Mouse (Mus musculus) forebrain, embryonic 16.5 days (tissue): ENCODE measurements at regions not wholly inside any gene's neighbourhood (a gene's known extent, or its start where the extent isn't known, plus 50 kb on each side); places are given as distances from the start of the nearest gene placed in this dataset.

Source experiments
- ATAC-seq: fragments of 200-750 bp; cut with Nextera tagmentation; 2 replicates; pipeline ENCODE4 v1.8.0; 2017; ENCODE audit warnings: mild to moderate bottlenecking, moderate library complexity
- H3K27ac ChIP-seq: fragments of 300-500 bp; sonication (generic); 2 replicates; pipeline ENCODE4 v1.5.1; 2014; ENCODE audit warnings: low read length, control low read depth
- H3K27me3 ChIP-seq: fragments of 300-500 bp; sonication (generic); replicated peaks from 2 replicates; pipeline ENCODE4 v1.6.1; 2014; ENCODE audit warnings: low read length; ENCODE audit not compliant: control insufficient read depth, insufficient read depth
- H3K36me3 ChIP-seq: fragments of 300-500 bp; sonication (generic); 2 replicates; pipeline ENCODE4 v1.6.1; 2014; ENCODE audit not compliant: control insufficient read depth, insufficient read depth
- H3K4me1 ChIP-seq: fragments of 300-500 bp; sonication (generic); replicated peaks from 2 replicates; pipeline ENCODE4 v1.6.1; 2014; ENCODE audit warnings: low read length; ENCODE audit not compliant: control insufficient read depth, insufficient read depth
- H3K4me2 ChIP-seq: fragments of 300-500 bp; sonication (generic); 2 replicates; pipeline ENCODE4 v1.6.1; 2014; ENCODE audit warnings: mild to moderate bottlenecking, low read length, control low read depth
- H3K4me3 ChIP-seq: fragments of 300-500 bp; sonication (generic); replicated peaks from 2 replicates; pipeline ENCODE4 v1.5.1; 2014; ENCODE audit warnings: mild to moderate bottlenecking, low read length, control low read depth
- H3K9ac ChIP-seq: fragments of 300-500 bp; sonication (generic); replicated peaks from 2 replicates; pipeline ENCODE4 v1.6.1; 2014; ENCODE audit warnings: low read depth, low read length, control low read depth
- H3K9me3 ChIP-seq: fragments of 300-500 bp; sonication (generic); 2 replicates; pipeline ENCODE4 v1.6.1; 2016; ENCODE audit warnings: low read length; ENCODE audit not compliant: control insufficient read depth
- WGBS: fragments of 180-500 bp; shearing (Covaris S2); extraction: QIAGEN DNeasy Blood & Tissue Kit; methylation state at CpG from one replicate; pipeline ENCODE4 v1.1.7; 2014; 5-methylcytosine and 5-hydroxymethylcytosine counted together

DNA sequence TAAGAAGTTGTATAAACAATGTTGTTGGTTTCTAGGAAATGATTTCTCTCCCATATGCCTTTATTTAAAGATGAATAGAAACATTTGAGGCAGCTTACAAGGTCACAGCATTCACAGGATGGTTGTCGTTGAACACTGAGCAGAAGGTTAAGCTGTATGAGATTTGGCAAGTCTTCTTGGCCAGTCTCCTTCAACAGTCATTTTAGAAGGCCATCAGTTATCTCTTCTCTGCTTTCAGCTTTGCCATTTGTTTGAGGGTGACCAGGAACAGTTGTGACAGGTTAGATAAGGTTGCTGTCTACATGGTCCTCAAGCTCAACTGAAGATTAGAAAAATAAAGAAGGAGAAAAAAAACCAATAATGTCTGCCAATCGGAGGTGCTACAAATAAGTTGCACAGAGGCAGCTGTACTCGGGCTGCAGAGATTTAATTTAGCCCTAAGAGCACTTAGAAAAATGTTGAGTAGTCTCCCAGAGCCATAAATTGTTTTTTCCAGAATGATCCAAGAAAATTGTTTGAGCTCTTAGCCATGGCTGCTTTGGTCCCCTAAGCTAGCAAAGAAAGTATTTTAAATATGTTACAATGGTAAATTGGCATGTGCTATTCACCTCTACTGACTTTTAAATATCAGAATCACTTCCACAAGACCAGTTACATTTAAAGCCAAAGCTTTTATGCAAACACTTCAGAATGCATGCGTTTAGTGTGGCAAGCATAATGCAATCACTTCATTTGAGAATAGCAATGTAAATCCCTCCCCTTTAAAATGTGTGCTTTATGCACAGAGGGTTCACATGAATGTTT is 1025.6 kb downstream of the Diaph3 start:
- no peak overlapping the region for H3K9ac ChIP-seq
- no peak overlapping the region for H3K4me3 ChIP-seq
- H3K4me2 ChIP-seq = no peak overlapping the region
- no peaks in the 10 kb centered on the region for H3K9me3 ChIP-seq
- 37% methylated on average over 4 of the region's 4 CpGs for WGBS
- ATAC-seq = no peak
- H3K27ac ChIP-seq = no peak overlapping the region
- H3K36me3 ChIP-seq = no peaks in the 10 kb centered on the region
- H3K27me3 ChIP-seq = no peaks in the 10 kb centered on the region
- no peaks in the 10 kb centered on the region for H3K4me1 ChIP-seq

DNA sequence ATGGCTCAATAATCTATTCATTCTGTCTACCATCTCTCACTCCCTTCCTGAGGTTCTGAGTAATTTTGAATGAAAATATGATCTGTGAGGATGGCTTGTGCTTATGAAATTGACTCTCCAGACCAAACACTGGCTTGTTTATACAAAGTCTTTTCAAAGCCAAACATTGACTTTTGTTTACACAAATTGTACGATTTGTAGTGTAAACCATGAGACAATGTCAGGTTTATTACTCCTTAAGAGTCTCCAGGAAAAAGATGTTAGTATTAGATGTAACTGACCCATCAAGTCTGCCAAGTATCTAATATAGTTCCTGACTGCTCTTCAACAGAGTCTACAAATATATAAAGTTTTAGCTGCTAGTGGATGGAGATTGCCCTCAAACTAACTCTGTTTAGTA is 1039.5 kb downstream of the Diaph3 start:
- Histone ChIP-seq H3K27ac (no peak overlapping the region), H3K4me2 (no peak overlapping the region), H3K4me1 (no peaks in the 10 kb centered on the region), H3K4me3 (no peak overlapping the region), H3K36me3 (no peaks in the 10 kb centered on the region), H3K9ac (no peak overlapping the region), H3K9me3 (no peaks in the 10 kb centered on the region), H3K27me3 (no peaks in the 10 kb centered on the region)
- ATAC-seq = no peak
- 83% methylated on average over 1 of the region's 1 CpGs for WGBS

DNA sequence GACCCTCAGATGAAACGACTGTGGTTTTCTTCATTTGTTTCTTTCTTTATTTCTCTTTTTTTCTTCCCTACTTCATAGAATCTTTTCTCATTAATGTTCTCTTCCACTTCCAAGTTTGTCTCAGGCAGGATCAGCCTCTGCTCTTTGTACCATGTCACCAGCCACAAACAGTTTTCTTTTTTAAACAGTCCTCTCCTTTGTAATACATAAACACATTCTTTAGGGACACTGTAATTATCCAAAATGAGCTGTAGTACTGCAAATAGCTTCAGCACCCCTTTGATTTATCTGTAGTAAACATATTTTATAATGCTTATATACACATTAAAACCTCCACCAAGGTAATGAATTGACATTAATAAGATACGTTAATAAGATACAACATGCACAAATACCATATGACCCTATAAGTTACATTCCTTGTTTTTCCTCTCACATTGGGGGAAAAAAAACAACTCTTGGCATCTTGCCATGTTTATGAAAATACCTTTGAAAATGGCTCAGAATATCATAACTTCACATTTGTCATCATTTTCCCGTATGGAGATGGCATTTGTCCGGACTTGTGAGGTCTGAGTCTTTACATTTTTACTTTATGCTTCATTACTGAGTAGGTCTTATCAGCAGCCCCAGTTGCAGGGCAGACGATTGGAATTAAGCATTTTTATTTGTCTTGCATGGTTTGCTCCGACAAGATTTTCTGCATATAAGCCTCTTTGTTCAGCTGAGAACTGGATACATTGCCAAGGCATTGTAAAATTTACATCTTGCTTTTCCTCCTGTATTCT is 1070.5 kb downstream of the Diaph3 start:
- Histone ChIP-seq H3K27ac (no peak overlapping the region), H3K4me3 (no peak overlapping the region), H3K4me2 (no peak overlapping the region), H3K9me3 (no peaks in the 10 kb centered on the region), H3K27me3 (no peaks in the 10 kb centered on the region), H3K4me1 (0 out of 2 replicates have a peak, but pooled peaks cover 2% of the 10 kb centered on the region), H3K9ac (no peak overlapping the region), H3K36me3 (no peaks in the 10 kb centered on the region)
- no peak for ATAC-seq
- 48% methylated on average over 6 of the region's 6 CpGs for WGBS

GRCm38 (mm10) chr14:86069329-86069728 is 1071.7 kb downstream of the Diaph3 start:
- Histone ChIP-seq H3K9me3 (no peaks in the 10 kb centered on the region), H3K9ac (no peak overlapping the region), H3K4me2 (no peak overlapping the region), H3K27me3 (no peaks in the 10 kb centered on the region), H3K27ac (no peak overlapping the region), H3K4me3 (no peak overlapping the region), H3K4me1 (0 out of 2 replicates have a peak, but pooled peaks cover 2% of the 10 kb centered on the region), H3K36me3 (no peaks in the 10 kb centered on the region)
- 44% methylated on average over 1 of the region's 1 CpGs for WGBS
- ATAC-seq = no peak

DNA sequence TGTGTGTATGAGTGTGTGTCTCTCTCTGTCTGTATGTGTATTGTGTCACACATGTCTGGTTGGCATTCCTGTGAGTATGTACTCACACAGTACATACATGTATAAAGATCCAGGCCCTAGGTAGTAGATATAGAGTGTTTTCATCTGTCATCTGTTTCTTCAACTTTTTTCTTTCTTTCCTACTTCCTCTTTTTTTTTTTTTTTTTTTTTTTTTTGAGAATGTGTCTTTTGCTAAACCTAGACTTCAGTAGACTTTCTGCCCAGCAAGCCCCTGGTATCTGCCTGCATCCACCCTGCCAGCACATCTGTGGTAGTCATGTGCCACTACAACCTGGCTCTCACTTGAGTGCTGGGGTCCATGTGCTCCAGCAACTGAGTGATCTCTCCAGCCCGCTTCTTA is 1073.3 kb downstream of the Diaph3 start:
- Histone ChIP-seq H3K9ac (no peak overlapping the region), H3K4me3 (no peak overlapping the region), H3K27me3 (no peaks in the 10 kb centered on the region), H3K4me2 (no peak overlapping the region), H3K4me1 (peaks cover 8% of the 10 kb centered on the region), H3K36me3 (no peaks in the 10 kb centered on the region), H3K9me3 (no peaks in the 10 kb centered on the region), H3K27ac (no peak overlapping the region)
- 94% methylated on average over 1 of the region's 1 CpGs for WGBS
- ATAC-seq = no peak

DNA sequence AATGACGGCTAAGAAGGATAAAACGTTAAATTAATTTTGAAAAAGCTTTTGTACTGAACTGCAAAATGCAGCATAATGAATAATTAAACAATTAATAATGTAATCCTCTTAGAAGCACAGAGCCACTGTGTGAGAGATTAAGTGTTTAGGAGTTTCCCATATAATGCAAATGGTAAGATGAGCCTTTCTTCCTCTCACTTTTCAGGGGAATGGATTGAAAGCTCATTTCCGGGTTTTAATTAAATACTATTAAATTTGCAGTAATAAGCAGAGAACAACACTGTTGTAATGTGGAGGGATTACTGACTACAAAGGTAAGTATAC is 1077.5 kb downstream of the Diaph3 start:
- Histone ChIP-seq H3K27me3 (no peaks in the 10 kb centered on the region), H3K27ac (no peak overlapping the region), H3K9me3 (no peaks in the 10 kb centered on the region), H3K4me2 (no peak overlapping the region), H3K4me3 (no peak overlapping the region), H3K36me3 (no peaks in the 10 kb centered on the region), H3K9ac (no peak overlapping the region), H3K4me1 (peaks cover 7% of the 10 kb centered on the region)
- 9% methylated on average over 3 of the region's 3 CpGs for WGBS
- ATAC-seq = no peak

DNA sequence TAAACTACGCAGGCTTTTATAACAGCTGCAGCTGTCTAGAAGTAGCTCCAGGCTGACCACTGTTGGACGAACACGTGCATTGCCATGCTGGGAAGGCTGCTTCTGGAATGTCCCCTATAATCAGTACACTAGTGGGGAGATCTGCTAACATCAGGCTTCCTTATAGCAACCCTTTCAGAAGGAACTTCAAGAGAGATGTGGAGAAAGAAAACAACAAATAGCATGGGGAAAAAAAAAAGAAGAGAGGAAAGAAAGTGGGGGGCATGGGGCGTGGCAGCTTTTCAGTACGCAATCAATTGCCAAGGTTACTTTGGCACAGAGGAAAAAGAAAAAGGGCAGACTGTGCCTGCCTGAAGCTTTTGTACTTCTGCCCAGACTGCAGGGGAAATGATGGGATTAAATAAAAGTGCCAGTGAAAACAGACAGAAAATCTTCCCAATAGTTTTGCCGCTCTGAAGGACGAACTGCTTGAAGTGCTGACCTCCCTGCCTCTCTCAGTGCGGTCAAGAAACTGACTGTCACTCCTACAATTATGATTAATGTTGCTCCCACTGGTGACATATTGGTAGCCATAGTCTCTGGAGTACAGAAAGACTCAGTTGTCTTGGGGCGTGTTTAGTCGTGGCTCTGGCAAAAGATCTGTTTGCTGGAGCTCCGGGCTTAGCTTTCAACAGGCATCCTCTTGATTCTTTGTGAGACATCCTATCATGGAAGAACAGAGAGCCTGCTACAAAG is 1078.0 kb downstream of the Diaph3 start:
- WGBS = 17% methylated on average over 11 of the region's 11 CpGs
- no peak overlapping the region for H3K9ac ChIP-seq
- peak overlapping the region; percentile 50 for H3K27ac ChIP-seq
- peak overlapping the region; percentile 40 for H3K4me2 ChIP-seq
- H3K4me3 ChIP-seq = peak overlapping the region; percentile 8; the same call in 1 of the 2 replicates
- ATAC-seq = peak; percentile 82
- H3K36me3 ChIP-seq = no peaks in the 10 kb centered on the region
- H3K27me3 ChIP-seq = no peaks in the 10 kb centered on the region
- H3K4me1 ChIP-seq = peaks cover 7% of the 10 kb centered on the region
- H3K9me3 ChIP-seq = no peaks in the 10 kb centered on the region

- H3K27me3 ChIP-seq = no peaks in the 10 kb centered on the region
- H3K27ac ChIP-seq = no peak overlapping the region
- H3K4me3 ChIP-seq = no peak overlapping the region
- 51% methylated on average over 4 of the region's 4 CpGs for WGBS
- H3K36me3 ChIP-seq = no peaks in the 10 kb centered on the region
- ATAC-seq = peak; percentile 73
- H3K4me2 ChIP-seq = no peak overlapping the region
- no peaks in the 10 kb centered on the region for H3K4me1 ChIP-seq
- H3K9me3 ChIP-seq = no peaks in the 10 kb centered on the region
- H3K9ac ChIP-seq = no peak overlapping the region
These were observed 1084.0 kb downstream of the Diaph3 start for GRCm38 (mm10) chr14:86056991-86057390.

GRCm38 (mm10) chr14:86054668-86055067 is 1086.4 kb downstream of the Diaph3 start:
- WGBS = 95% methylated on average over 1 of the region's 1 CpGs
- no peak overlapping the region for H3K4me3 ChIP-seq
- no peaks in the 10 kb centered on the region for H3K4me1 ChIP-seq
- no peak for ATAC-seq
- H3K9ac ChIP-seq = no peak overlapping the region
- no peaks in the 10 kb centered on the region for H3K36me3 ChIP-seq
- H3K9me3 ChIP-seq = no peaks in the 10 kb centered on the region
- H3K4me2 ChIP-seq = no peak overlapping the region
- H3K27ac ChIP-seq = no peak overlapping the region
- no peaks in the 10 kb centered on the region for H3K27me3 ChIP-seq
